Mouse (Mus musculus) kidney, embryonic 16.5 days (tissue): ENCODE measurements at regions not wholly inside any gene's neighbourhood (a gene's known extent, or its start where the extent isn't known, plus 50 kb on each side); places are given as distances from the start of the nearest gene placed in this dataset.

Source experiments
- ATAC-seq: fragments of 200-750 bp; cut with Nextera tagmentation; 2 replicates; pipeline ENCODE4 v1.8.0; 2017; ENCODE audit warnings: moderate TSS enrichment; ENCODE audit not compliant: low FRiP score, low TSS enrichment
- H3K27ac ChIP-seq: fragments of 300-500 bp; sonication (generic); 2 replicates; pipeline ENCODE4 v1.5.1; 2014; ENCODE audit warnings: low read length
- H3K27me3 ChIP-seq: fragments of 300-500 bp; sonication (generic); 2 replicates; pipeline ENCODE4 v1.6.1; 2014; ENCODE audit warnings: low read length, control low read depth, mixed read lengths; ENCODE audit not compliant: insufficient read depth
- H3K36me3 ChIP-seq: fragments of 300-500 bp; sonication (generic); 2 replicates; pipeline ENCODE4 v1.6.1; 2014; ENCODE audit warnings: low read length, control low read depth, mixed read lengths; ENCODE audit not compliant: insufficient read depth
- H3K4me1 ChIP-seq: fragments of 300-500 bp; sonication (generic); 2 replicates; pipeline ENCODE4 v1.6.1; 2014; ENCODE audit warnings: low read length, control low read depth, mixed read lengths; ENCODE audit not compliant: insufficient read depth
- H3K4me2 ChIP-seq: fragments of 300-500 bp; sonication (generic); replicated peaks from 2 replicates; pipeline ENCODE4 v1.6.1; 2014; ENCODE audit warnings: low read depth, low read length
- H3K4me3 ChIP-seq: fragments of 300-500 bp; sonication (generic); 2 replicates; pipeline ENCODE4 v1.5.1; 2014; ENCODE audit warnings: mild to moderate bottlenecking, low read length
- H3K9ac ChIP-seq: fragments of 300-500 bp; sonication (generic); replicated peaks from 2 replicates; pipeline ENCODE4 v1.6.1; 2014; ENCODE audit warnings: low read length
- H3K9me3 ChIP-seq: fragments of 300-500 bp; sonication (generic); 2 replicates; pipeline ENCODE4 v1.6.1; 2016; ENCODE audit warnings: low read length, control low read depth
- WGBS: fragments of 180-500 bp; shearing (Covaris S2); extraction: QIAGEN DNeasy Blood & Tissue Kit; methylation state at CpG from one replicate; pipeline ENCODE4 v1.1.7; 2014; 5-methylcytosine and 5-hydroxymethylcytosine counted together

GRCm38 (mm10) chr11:117585556-117585955 lies 68.5 kb upstream of the Tnrc6c start:
- Histone ChIP-seq H3K9me3 (no peaks in the 10 kb centered on the region), H3K27ac (no peak overlapping the region), H3K4me2 (no peak overlapping the region), H3K4me1 (no peaks in the 10 kb centered on the region), H3K9ac (no peak overlapping the region), H3K27me3 (no peaks in the 10 kb centered on the region), H3K4me3 (no peak overlapping the region), H3K36me3 (no peaks in the 10 kb centered on the region)
- no peak for ATAC-seq
- 82% methylated on average over 5 of the region's 5 CpGs for WGBS

DNA sequence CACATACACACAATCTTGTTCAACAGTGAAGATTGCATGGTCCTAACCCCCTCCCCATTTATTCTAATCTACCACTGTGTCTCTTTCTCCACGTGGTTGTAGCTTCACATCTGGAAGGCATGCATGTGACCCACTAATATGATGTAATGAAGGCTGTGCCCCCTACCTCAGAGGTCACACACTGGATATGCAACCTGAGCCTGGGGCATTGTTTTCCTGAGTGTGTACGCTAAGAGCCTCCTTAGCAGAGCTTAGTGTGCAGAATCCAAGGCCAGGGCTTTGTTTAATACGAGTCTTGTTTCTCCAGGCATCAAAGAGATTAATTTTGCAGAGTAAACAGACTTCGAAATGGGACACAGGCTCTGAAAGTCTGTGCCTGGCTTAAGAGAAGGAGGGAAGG lies 68.0 kb upstream of the Tnrc6c start:
- WGBS = 34% methylated on average over 4 of the region's 4 CpGs
- H3K4me1 ChIP-seq = no peaks in the 10 kb centered on the region

DNA sequence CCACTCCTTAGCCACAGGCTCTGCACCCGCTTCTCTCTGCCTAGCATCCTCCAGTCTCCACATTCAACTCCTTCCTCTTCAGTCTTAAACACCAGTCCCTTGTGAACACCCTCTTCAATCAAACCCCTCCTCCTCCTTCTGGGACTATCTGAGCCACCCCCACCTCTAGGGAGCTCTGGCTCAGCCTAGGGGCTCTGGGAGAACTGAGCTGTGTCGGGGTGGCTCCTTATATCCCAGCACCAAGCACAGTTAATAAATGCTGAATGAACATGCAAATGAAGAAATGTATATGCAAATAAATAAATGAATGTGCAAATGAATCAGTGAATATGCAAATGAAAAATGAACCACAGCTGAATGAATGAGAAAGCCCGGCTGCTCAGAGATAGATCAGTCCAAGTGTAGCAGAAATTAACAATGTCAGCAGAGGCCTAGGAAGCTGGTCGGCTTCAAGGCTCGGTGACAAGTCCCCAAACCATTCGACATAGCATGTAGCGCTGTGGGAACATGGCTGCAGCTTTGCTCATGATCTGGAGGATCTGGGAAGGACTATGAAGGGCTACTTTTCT lies 67.1 kb upstream of the Tnrc6c start:
- H3K27me3 ChIP-seq = no peaks in the 10 kb centered on the region
- no peak overlapping the region for H3K4me3 ChIP-seq
- H3K9me3 ChIP-seq = no peaks in the 10 kb centered on the region
- WGBS = 86% methylated on average over 7 of the region's 7 CpGs
- H3K4me1 ChIP-seq = no peaks in the 10 kb centered on the region
- no peak overlapping the region for H3K9ac ChIP-seq
- no peaks in the 10 kb centered on the region for H3K36me3 ChIP-seq
- H3K27ac ChIP-seq = no peak overlapping the region
- ATAC-seq = no peak
- no peak overlapping the region for H3K4me2 ChIP-seq

More for the DNA sequence above, 68.0 kb upstream of the Tnrc6c start:
- ATAC-seq = no peak
- Histone ChIP-seq H3K9me3 (no peaks in the 10 kb centered on the region), H3K4me3 (no peak overlapping the region), H3K36me3 (no peaks in the 10 kb centered on the region), H3K4me2 (no peak overlapping the region), H3K9ac (no peak overlapping the region), H3K27ac (no peak overlapping the region), H3K27me3 (no peaks in the 10 kb centered on the region)

GRCm38 (mm10) chr11:117589006-117589405 lies 65.1 kb upstream of the Tnrc6c start:
- no peak overlapping the region for H3K27ac ChIP-seq
- H3K36me3 ChIP-seq = no peaks in the 10 kb centered on the region
- no peaks in the 10 kb centered on the region for H3K27me3 ChIP-seq
- no peak for ATAC-seq
- no peak overlapping the region for H3K4me2 ChIP-seq
- H3K4me3 ChIP-seq = no peak overlapping the region
- H3K9ac ChIP-seq = no peak overlapping the region
- WGBS = 82% methylated on average over 8 of the region's 8 CpGs
- no peaks in the 10 kb centered on the region for H3K9me3 ChIP-seq
- H3K4me1 ChIP-seq = no peaks in the 10 kb centered on the region

GRCm38 (mm10) chr11:117589422-117589821 lies 64.7 kb upstream of the Tnrc6c start:
- H3K4me2 ChIP-seq = no peak overlapping the region
- H3K4me1 ChIP-seq = no peaks in the 10 kb centered on the region
- no peak for ATAC-seq
- H3K27ac ChIP-seq = no peak overlapping the region
- no peaks in the 10 kb centered on the region for H3K9me3 ChIP-seq
- H3K36me3 ChIP-seq = no peaks in the 10 kb centered on the region
- WGBS = 66% methylated on average over 14 of the region's 14 CpGs
- no peak overlapping the region for H3K4me3 ChIP-seq
- no peaks in the 10 kb centered on the region for H3K27me3 ChIP-seq
- H3K9ac ChIP-seq = no peak overlapping the region

DNA sequence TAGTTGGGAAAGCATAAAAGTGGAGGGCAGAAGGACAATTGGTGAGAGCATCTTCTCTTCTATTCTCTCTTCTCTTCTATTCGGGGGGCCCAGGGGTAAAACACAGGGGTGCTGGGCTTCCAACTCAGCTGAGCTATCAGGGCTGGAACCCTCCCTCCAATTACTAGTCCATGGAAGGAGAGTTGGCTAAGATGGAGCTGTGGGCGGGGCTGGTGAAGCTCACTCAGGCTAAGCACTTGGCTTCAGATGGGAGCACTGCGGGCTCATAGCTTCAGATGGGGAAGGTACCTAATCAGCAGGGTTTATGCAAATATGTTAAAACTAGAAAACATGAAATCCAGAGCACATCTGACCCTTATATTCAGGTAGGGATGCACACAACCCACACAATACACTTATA lies 61.5 kb upstream of the Tnrc6c start:
- H3K9ac ChIP-seq = no peak overlapping the region
- no peaks in the 10 kb centered on the region for H3K36me3 ChIP-seq
- H3K4me2 ChIP-seq = no peak overlapping the region
- no peaks in the 10 kb centered on the region for H3K4me1 ChIP-seq
- H3K9me3 ChIP-seq = no peaks in the 10 kb centered on the region
- H3K27me3 ChIP-seq = peaks cover 4% of the 10 kb centered on the region
- no peak overlapping the region for H3K27ac ChIP-seq
- no peak overlapping the region for H3K4me3 ChIP-seq
- no peak for ATAC-seq
- 48% methylated on average over 3 of the region's 3 CpGs for WGBS

GRCm38 (mm10) chr11:117596201-117596600 lies 57.9 kb upstream of the Tnrc6c start:
- H3K36me3 ChIP-seq = no peaks in the 10 kb centered on the region
- 82% methylated on average over 6 of the region's 6 CpGs for WGBS
- ATAC-seq = no peak
- no peak overlapping the region for H3K4me2 ChIP-seq
- H3K27me3 ChIP-seq = peaks cover 30% of the 10 kb centered on the region
- H3K9ac ChIP-seq = no peak overlapping the region
- H3K4me3 ChIP-seq = no peak overlapping the region
- H3K27ac ChIP-seq = no peak overlapping the region
- no peaks in the 10 kb centered on the region for H3K9me3 ChIP-seq
- peaks cover 30% of the 10 kb centered on the region for H3K4me1 ChIP-seq

- peaks cover 35% of the 10 kb centered on the region for H3K27me3 ChIP-seq
- WGBS = 34% methylated on average over 5 of the region's 5 CpGs
- no peak for ATAC-seq
Observed at GRCm38 (mm10) chr11:117597754-117598153, 56.3 kb upstream of the Tnrc6c start.

GRCm38 (mm10) chr11:117598170-117598583 lies 55.9 kb upstream of the Tnrc6c start:
- H3K9me3 ChIP-seq = no peaks in the 10 kb centered on the region
- H3K27me3 ChIP-seq = peaks cover 35% of the 10 kb centered on the region
- 5% methylated on average over 6 of the region's 6 CpGs for WGBS
- H3K4me1 ChIP-seq = peaks cover 30% of the 10 kb centered on the region
- H3K36me3 ChIP-seq = no peaks in the 10 kb centered on the region
- no peak overlapping the region for H3K27ac ChIP-seq
- H3K4me3 ChIP-seq = no peak overlapping the region
- H3K4me2 ChIP-seq = no peak overlapping the region; the same call in 1 of the 2 replicates
- ATAC-seq = no peak
- H3K9ac ChIP-seq = no peak overlapping the region

More at GRCm38 (mm10) chr11:117597754-117598153, 56.3 kb upstream of the Tnrc6c start:
- Histone ChIP-seq H3K9me3 (no peaks in the 10 kb centered on the region), H3K4me2 (no peak overlapping the region), H3K4me3 (no peak overlapping the region), H3K4me1 (peaks cover 30% of the 10 kb centered on the region), H3K9ac (no peak overlapping the region), H3K27ac (no peak overlapping the region), H3K36me3 (no peaks in the 10 kb centered on the region)

DNA sequence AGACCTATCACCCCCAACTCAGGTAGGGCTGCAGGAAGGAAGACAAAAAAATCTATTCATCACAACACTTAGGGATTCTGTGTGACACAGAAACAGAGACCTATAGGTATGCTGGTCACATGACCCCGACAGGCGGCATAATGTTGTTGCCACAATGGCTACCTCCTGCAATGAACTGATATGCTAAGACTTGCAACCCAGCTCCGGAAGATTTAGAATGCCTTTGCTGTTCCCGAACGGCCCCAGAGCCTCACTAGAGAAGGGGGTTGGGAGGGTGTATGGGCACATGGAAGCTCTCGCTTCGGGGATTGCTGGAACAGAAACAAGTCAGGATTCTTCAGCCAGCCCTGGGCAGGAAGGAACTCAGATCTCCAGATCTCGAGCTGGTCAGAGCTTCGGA lies 55.5 kb upstream of the Tnrc6c start:
- Histone ChIP-seq H3K4me2 (peak overlapping the region; percentile 55), H3K9ac (peak overlapping the region; percentile 37; the same call in 1 of the 2 replicates), H3K9me3 (no peaks in the 10 kb centered on the region), H3K4me1 (peaks cover 30% of the 10 kb centered on the region), H3K27me3 (peaks cover 35% of the 10 kb centered on the region), H3K27ac (no peak overlapping the region), H3K4me3 (peak overlapping the region; percentile 42), H3K36me3 (no peaks in the 10 kb centered on the region)
- 0 out of 2 replicates have a peak, but pooled peaks have one; percentile 3 for ATAC-seq
- WGBS = 7% methylated on average over 9 of the region's 9 CpGs
